Mouse (Mus musculus): ENCODE measurements around the gene Cutc. TPM values are rescaled to one million over a fixed set of nuclear protein-coding genes. Genes with fewer than 3 reads are reported as not detected.

Cutc gene
- polyA plus RNA-seq, 1 experiment from 2014 or later = 15.3 TPM

- Histone ChIP-seq H3K9me3 (no peaks in the 10 kb centered on the region), H3K9ac (no peak overlapping the region), H3K4me2 (no peak overlapping the region), H3K4me3 (no peak overlapping the region), H3K27ac (no peak overlapping the region), H3K27me3 (no peaks in the 10 kb centered on the region), H3K36me3 (no peaks in the 10 kb centered on the region), H3K4me1 (no peaks in the 10 kb centered on the region)
- ATAC-seq (ENCODE audit: borderline replicate concordance, extremely low read depth, low FRiP score, low TSS enrichment) = no peak
- WGBS = 52% methylated on average over 5 of the region's 5 CpGs
Measured at GRCm38 (mm10) chr19:43780391-43780790, 27.6 kb downstream of the Cutc start.

- Histone ChIP-seq H3K4me2 (no peak within 1 kb of the TSS), H3K27me3 (no peaks in the 10 kb centered on the region), H3K9ac (no peak within 1 kb of the TSS), H3K36me3 (no peaks in the 10 kb centered on the region), H3K27ac (no peak within 1 kb of the TSS), H3K4me1 (no peaks in the 10 kb centered on the region), H3K4me3 (no peak within 1 kb of the TSS), H3K9me3 (no peaks in the 10 kb centered on the region)
- no peak for ATAC-seq (ENCODE audit: borderline replicate concordance, extremely low read depth, low FRiP score, low TSS enrichment)
- WGBS = 79% methylated on average over 3 of the region's 3 CpGs
Measured at GRCm38 (mm10) chr19:43781980-43782379, 29.2 kb downstream of the Cutc start, which contains the start of gene Abcc2. Abcc2 (plus strand) TSS chr19:43782192.

GRCm38 (mm10) chr19:43784761-43785160 is 32.0 kb downstream of the Cutc start:
- Histone ChIP-seq H3K4me1 (no peaks in the 10 kb centered on the region), H3K4me2 (no peak overlapping the region), H3K27ac (no peak overlapping the region), H3K9ac (no peak overlapping the region), H3K9me3 (no peaks in the 10 kb centered on the region), H3K36me3 (no peaks in the 10 kb centered on the region), H3K27me3 (no peaks in the 10 kb centered on the region), H3K4me3 (no peak overlapping the region)
- WGBS = 74% methylated on average over 8 of the region's 8 CpGs
- no peak for ATAC-seq (ENCODE audit: borderline replicate concordance, extremely low read depth, low FRiP score, low TSS enrichment)

- no peaks in the 10 kb centered on the region for H3K4me1 ChIP-seq
- H3K9me3 ChIP-seq = no peaks in the 10 kb centered on the region
- 72% methylated on average over 12 of the region's 13 CpGs for WGBS
- no peak overlapping the region for H3K4me2 ChIP-seq
- ATAC-seq (ENCODE audit: borderline replicate concordance, extremely low read depth, low FRiP score, low TSS enrichment) = no peak
- H3K4me3 ChIP-seq = no peak overlapping the region
- no peak overlapping the region for H3K9ac ChIP-seq
- H3K27ac ChIP-seq = no peak overlapping the region
- no peaks in the 10 kb centered on the region for H3K36me3 ChIP-seq
- no peaks in the 10 kb centered on the region for H3K27me3 ChIP-seq
Measured at GRCm38 (mm10) chr19:43786249-43787026, 33.6 kb downstream of the Cutc start.

GRCm38 (mm10) chr19:43789817-43790216 is 37.0 kb downstream of the Cutc start:
- H3K27me3 ChIP-seq = no peaks in the 10 kb centered on the region
- 66% methylated on average over 7 of the region's 7 CpGs for WGBS
- no peak overlapping the region for H3K4me2 ChIP-seq
- H3K9me3 ChIP-seq = no peaks in the 10 kb centered on the region
- H3K9ac ChIP-seq = no peak overlapping the region
- no peaks in the 10 kb centered on the region for H3K4me1 ChIP-seq
- H3K36me3 ChIP-seq = no peaks in the 10 kb centered on the region
- no peak for ATAC-seq (ENCODE audit: borderline replicate concordance, extremely low read depth, low FRiP score, low TSS enrichment)
- no peak overlapping the region for H3K4me3 ChIP-seq
- no peak overlapping the region for H3K27ac ChIP-seq

- WGBS = 80% methylated on average over 4 of the region's 4 CpGs
- Histone ChIP-seq H3K27me3 (no peaks in the 10 kb centered on the region), H3K4me2 (no peak overlapping the region), H3K9me3 (no peaks in the 10 kb centered on the region), H3K4me1 (no peaks in the 10 kb centered on the region), H3K9ac (no peak overlapping the region), H3K27ac (no peak overlapping the region), H3K36me3 (no peaks in the 10 kb centered on the region), H3K4me3 (no peak overlapping the region)
- no peak for ATAC-seq (ENCODE audit: borderline replicate concordance, extremely low read depth, low FRiP score, low TSS enrichment)
Measured at GRCm38 (mm10) chr19:43792537-43792936, 39.7 kb downstream of the Cutc start.

- no peak for ATAC-seq (ENCODE audit: borderline replicate concordance, extremely low read depth, low FRiP score, low TSS enrichment)
- no peaks in the 10 kb centered on the region for H3K27me3 ChIP-seq
- no peaks in the 10 kb centered on the region for H3K9me3 ChIP-seq
- 79% methylated on average over 1 of the region's 1 CpGs for WGBS
- H3K27ac ChIP-seq = no peak overlapping the region
- H3K9ac ChIP-seq = no peak overlapping the region
- no peak overlapping the region for H3K4me3 ChIP-seq
- H3K4me2 ChIP-seq = no peak overlapping the region
- no peaks in the 10 kb centered on the region for H3K36me3 ChIP-seq
- H3K4me1 ChIP-seq = no peaks in the 10 kb centered on the region
Measured at GRCm38 (mm10) chr19:43793951-43794350, 41.2 kb downstream of the Cutc start.

- ATAC-seq (ENCODE audit: borderline replicate concordance, extremely low read depth, low FRiP score, low TSS enrichment) = no peak
- Histone ChIP-seq H3K27me3 (no peaks in the 10 kb centered on the region), H3K4me2 (no peak overlapping the region), H3K36me3 (no peaks in the 10 kb centered on the region), H3K27ac (no peak overlapping the region), H3K9me3 (no peaks in the 10 kb centered on the region), H3K9ac (no peak overlapping the region), H3K4me1 (no peaks in the 10 kb centered on the region), H3K4me3 (no peak overlapping the region)
- WGBS = 67% methylated on average over 8 of the region's 8 CpGs
Measured at GRCm38 (mm10) chr19:43795511-43795910, 42.7 kb downstream of the Cutc start.

- Histone ChIP-seq H3K27ac (no peak overlapping the region), H3K4me1 (no peaks in the 10 kb centered on the region), H3K4me3 (no peak overlapping the region), H3K9ac (no peak overlapping the region), H3K27me3 (no peaks in the 10 kb centered on the region), H3K4me2 (no peak overlapping the region), H3K36me3 (no peaks in the 10 kb centered on the region), H3K9me3 (no peaks in the 10 kb centered on the region)
- 56% methylated on average over 5 of the region's 5 CpGs for WGBS
- no peak for ATAC-seq (ENCODE audit: borderline replicate concordance, extremely low read depth, low FRiP score, low TSS enrichment)
Measured at GRCm38 (mm10) chr19:43797216-43797615, 44.4 kb downstream of the Cutc start.

- Histone ChIP-seq H3K4me1 (no peaks in the 10 kb centered on the region), H3K27ac (no peak overlapping the region), H3K4me3 (no peak overlapping the region), H3K9me3 (no peaks in the 10 kb centered on the region), H3K9ac (no peak overlapping the region), H3K36me3 (no peaks in the 10 kb centered on the region), H3K27me3 (no peaks in the 10 kb centered on the region), H3K4me2 (no peak overlapping the region)
- 69% methylated on average over 9 of the region's 9 CpGs for WGBS
- no peak for ATAC-seq (ENCODE audit: borderline replicate concordance, extremely low read depth, low FRiP score, low TSS enrichment)
Measured at GRCm38 (mm10) chr19:43801427-43802051, 48.7 kb downstream of the Cutc start.

GRCm38 (mm10) chr19:43803866-43804265 is 51.1 kb downstream of the Cutc start:
- no peaks in the 10 kb centered on the region for H3K27me3 ChIP-seq
- H3K27ac ChIP-seq = no peak overlapping the region
- 80% methylated on average over 10 of the region's 10 CpGs for WGBS
- H3K4me1 ChIP-seq = no peaks in the 10 kb centered on the region
- no peaks in the 10 kb centered on the region for H3K9me3 ChIP-seq
- H3K4me2 ChIP-seq = no peak overlapping the region
- no peak for ATAC-seq (ENCODE audit: borderline replicate concordance, extremely low read depth, low FRiP score, low TSS enrichment)
- no peak overlapping the region for H3K9ac ChIP-seq
- no peak overlapping the region for H3K4me3 ChIP-seq
- no peaks in the 10 kb centered on the region for H3K36me3 ChIP-seq

GRCm38 (mm10) chr19:43809331-43809730 is 56.5 kb downstream of the Cutc start:
- H3K4me2 ChIP-seq = no peak overlapping the region
- H3K27ac ChIP-seq = no peak overlapping the region
- H3K4me1 ChIP-seq = no peaks in the 10 kb centered on the region
- no peak overlapping the region for H3K9ac ChIP-seq
- WGBS = 42% methylated on average over 4 of the region's 4 CpGs
- H3K36me3 ChIP-seq = no peaks in the 10 kb centered on the region
- H3K9me3 ChIP-seq = no peaks in the 10 kb centered on the region
- H3K27me3 ChIP-seq = no peaks in the 10 kb centered on the region
- H3K4me3 ChIP-seq = no peak overlapping the region
- no peak for ATAC-seq (ENCODE audit: borderline replicate concordance, extremely low read depth, low FRiP score, low TSS enrichment)

All from lung, embryonic 15.5 days (tissue).